Mouse (Mus musculus): Measurements from ENCODE around the gene Gnptg. TPM values are rescaled to one million over a fixed set of nuclear protein-coding genes. Genes with fewer than 3 reads are reported as not detected.

Gnptg gene
- polyA plus RNA-seq, 1 experiment = 1.3 TPM

GRCm38 (mm10) chr17:25211705-25212104, 28.2 kb downstream of the Gnptg start:
- no peak for TF ChIP-seq GATA1 (IDR thresholded peaks at IDR 0.05; ENCODE audit: low read length)
- no peaks in the 10 kb centered on the region for H3K27me3 ChIP-seq (ENCODE audit: control insufficient read depth)
- no peaks in the 10 kb centered on the region; the same call in 1 of the 2 replicates for H3K4me1 ChIP-seq (ENCODE audit: control insufficient read depth)
- H3K36me3 ChIP-seq (ENCODE audit: control insufficient read depth) = peaks cover 67% of the 10 kb centered on the region
- no peaks in the 10 kb centered on the region for H3K9me3 ChIP-seq (ENCODE audit: control insufficient read depth, low read length)
- H3K4me3 ChIP-seq (replicated peaks) = no peak overlapping the region

- peaks cover 63% of the 10 kb centered on the region for H3K36me3 ChIP-seq (ENCODE audit: control insufficient read depth)
- TF ChIP-seq TAL1 (IDR thresholded peaks at IDR 0.05; ENCODE audit: low read length) (no peak), GATA1 (IDR thresholded peaks at IDR 0.05; ENCODE audit: low read length) (no peak)
These were observed 29.1 kb downstream of the Gnptg start for GRCm38 (mm10) chr17:25210680-25211466.

GRCm38 (mm10) chr17:25210006-25210405, 29.9 kb downstream of the Gnptg start:
- no peaks in the 10 kb centered on the region for H3K9me3 ChIP-seq (ENCODE audit: control insufficient read depth, low read length)
- H3K27me3 ChIP-seq (ENCODE audit: control insufficient read depth) = no peaks in the 10 kb centered on the region
- TF ChIP-seq GATA1 (IDR thresholded peaks at IDR 0.05; ENCODE audit: low read length) = no peak
- no peak for TF ChIP-seq TAL1 (IDR thresholded peaks at IDR 0.05; ENCODE audit: low read length)
- H3K4me1 ChIP-seq (ENCODE audit: control insufficient read depth) = no peaks in the 10 kb centered on the region
- no peak overlapping the region for H3K4me3 ChIP-seq (replicated peaks)
- H3K36me3 ChIP-seq (ENCODE audit: control insufficient read depth) = peaks cover 64% of the 10 kb centered on the region

More at GRCm38 (mm10) chr17:25210680-25211466, 29.1 kb downstream of the Gnptg start:
- no peaks in the 10 kb centered on the region for H3K27me3 ChIP-seq (ENCODE audit: control insufficient read depth)
- H3K4me3 ChIP-seq (replicated peaks) = no peak overlapping the region
- no peaks in the 10 kb centered on the region for H3K9me3 ChIP-seq (ENCODE audit: control insufficient read depth, low read length)
- no peaks in the 10 kb centered on the region; the same call in 1 of the 2 replicates for H3K4me1 ChIP-seq (ENCODE audit: control insufficient read depth)

GRCm38 (mm10) chr17:25202401-25202800, 37.5 kb downstream of the Gnptg start:
- Histone ChIP-seq H3K4me1 (ENCODE audit: control insufficient read depth) (peaks cover 2% of the 10 kb centered on the region), H3K9me3 (ENCODE audit: control insufficient read depth, low read length) (no peaks in the 10 kb centered on the region), H3K27me3 (ENCODE audit: control insufficient read depth) (no peaks in the 10 kb centered on the region), H3K36me3 (ENCODE audit: control insufficient read depth) (peaks cover 49% of the 10 kb centered on the region), H3K4me3 (replicated peaks) (no peak overlapping the region)
- TF ChIP-seq TAL1 (IDR thresholded peaks at IDR 0.05; ENCODE audit: low read length) (no peak), GATA1 (IDR thresholded peaks at IDR 0.05; ENCODE audit: low read length) (no peak)

- Histone ChIP-seq H3K4me3 (replicated peaks) (peak overlapping the region; percentile 84), H3K4me1 (ENCODE audit: control insufficient read depth) (peaks cover 50% of the 10 kb centered on the region), H3K27me3 (ENCODE audit: control insufficient read depth) (peaks cover 5% of the 10 kb centered on the region; the same call in 1 of the 2 replicates), H3K36me3 (ENCODE audit: control insufficient read depth) (peaks cover 26% of the 10 kb centered on the region), H3K9me3 (ENCODE audit: control insufficient read depth, low read length) (no peaks in the 10 kb centered on the region)
- TF ChIP-seq GATA1 (IDR thresholded peaks at IDR 0.05; ENCODE audit: low read length) (no peak), TAL1 (IDR thresholded peaks at IDR 0.05; ENCODE audit: low read length) (no peak)
These were observed 50.8 kb downstream of the Gnptg start for GRCm38 (mm10) chr17:25189091-25189490.

- Histone ChIP-seq H3K9me3 (ENCODE audit: control insufficient read depth, low read length) (no peaks in the 10 kb centered on the region), H3K4me3 (replicated peaks) (peak within 1 kb of the TSS; percentile 84), H3K27me3 (ENCODE audit: control insufficient read depth) (peaks cover 5% of the 10 kb centered on the region; the same call in 1 of the 2 replicates), H3K4me1 (ENCODE audit: control insufficient read depth) (peaks cover 57% of the 10 kb centered on the region), H3K36me3 (ENCODE audit: control insufficient read depth) (peaks cover 20% of the 10 kb centered on the region)
- TF ChIP-seq TAL1 (IDR thresholded peaks at IDR 0.05; ENCODE audit: low read length) (no peak), GATA1 (IDR thresholded peaks at IDR 0.05; ENCODE audit: low read length) (no peak)
These were observed 51.5 kb downstream of the Gnptg start, which contains the start of gene Unkl for GRCm38 (mm10) chr17:25188150-25189031. Gene Unkl (plus strand): TSS chr17:25188397.

GRCm38 (mm10) chr17:25187784-25188149, 52.2 kb downstream of the Gnptg start:
- Histone ChIP-seq H3K4me3 (replicated peaks) (peak overlapping the region; percentile 84), H3K9me3 (ENCODE audit: control insufficient read depth, low read length) (no peaks in the 10 kb centered on the region), H3K4me1 (ENCODE audit: control insufficient read depth) (peaks cover 63% of the 10 kb centered on the region), H3K27me3 (ENCODE audit: control insufficient read depth) (peaks cover 6% of the 10 kb centered on the region), H3K36me3 (ENCODE audit: control insufficient read depth) (peaks cover 15% of the 10 kb centered on the region)
- TF ChIP-seq GATA1 (IDR thresholded peaks at IDR 0.05; ENCODE audit: low read length) (no peak), TAL1 (IDR thresholded peaks at IDR 0.05; ENCODE audit: low read length) (no peak)

- Histone ChIP-seq H3K4me3 (replicated peaks) (peak overlapping the region; percentile 77), H3K27me3 (ENCODE audit: control insufficient read depth) (peaks cover 25% of the 10 kb centered on the region), H3K9me3 (ENCODE audit: control insufficient read depth, low read length) (no peaks in the 10 kb centered on the region), H3K4me1 (ENCODE audit: control insufficient read depth) (peaks cover 67% of the 10 kb centered on the region), H3K36me3 (ENCODE audit: control insufficient read depth) (peaks cover 6% of the 10 kb centered on the region)
- no peak for TF ChIP-seq GATA1 (IDR thresholded peaks at IDR 0.05; ENCODE audit: low read length)
- TF ChIP-seq TAL1 (IDR thresholded peaks at IDR 0.05; ENCODE audit: low read length) = no peak
These were observed 55.0 kb downstream of the Gnptg start for GRCm38 (mm10) chr17:25184961-25185360.
